13 mouse cellular contexts compared by ENCODE assay signal in the genomic region with DNA sequence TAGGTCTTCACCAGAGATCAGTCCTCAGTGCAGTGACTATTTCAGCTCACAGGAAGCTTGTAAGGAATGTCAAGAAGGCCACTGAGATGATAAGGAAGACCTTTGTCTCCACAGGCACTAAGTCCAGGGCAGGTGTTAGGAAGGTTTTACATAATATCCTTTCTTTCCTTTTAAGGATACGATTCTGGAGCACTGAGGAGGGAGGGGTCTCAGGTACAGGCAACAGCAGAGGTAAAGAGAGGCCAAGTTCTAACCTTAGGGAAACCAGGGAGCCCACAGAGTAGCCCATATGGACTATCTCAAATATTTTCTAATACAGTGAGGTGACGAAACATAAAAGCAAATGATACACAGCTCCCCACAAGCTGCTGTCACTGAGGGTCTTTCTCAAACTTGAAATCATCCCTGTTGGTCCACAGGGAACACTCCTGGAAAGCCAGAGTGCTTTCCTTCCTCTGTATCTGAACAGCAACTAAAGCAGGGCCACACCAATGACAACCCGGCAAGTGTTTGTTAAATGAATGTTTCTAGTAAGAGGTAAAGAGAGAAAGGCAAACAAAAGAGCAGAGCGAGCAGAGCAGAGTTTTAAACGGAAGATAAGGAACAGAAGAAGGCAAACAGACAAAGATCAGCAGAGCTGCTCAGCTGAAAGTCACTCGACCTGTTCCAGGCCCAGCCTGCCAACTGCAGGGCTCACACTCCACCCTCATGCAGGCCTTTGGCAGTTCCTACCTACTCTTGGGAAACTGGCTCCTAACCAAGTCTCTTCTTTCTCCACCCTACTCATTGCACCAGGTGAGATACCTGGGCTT. TPM values are rescaled to one million over a fixed set of nuclear protein-coding genes. Genes with fewer than 3 reads are reported as not detected.
DNase-seq lines count a peak whose midpoint lies in the region; ATAC-seq lines count a peak whose summit lies in the region.
"Had no signal": no experiment of that assay in that cellular context is flagged by ENCODE, and none has a peak within 500 bp of the region (broad histone marks: within the 10 kb centered on the region; RNA-seq: fewer than 3 reads in every experiment).

No protein-coding gene starts in this region.

- intact Hi-C loops in left cerebral cortex, postnatal 14 days (cut with DNase I): no loop called here

- H3K36me3 ChIP-seq in heart, embryonic 12.5 days: no peaks in the 10 kb centered on the region
- H3K36me3 ChIP-seq: limb, embryonic 12.5 days had no signal

- H3K9me3 ChIP-seq in heart, embryonic 12.5 days (replicated peaks): no peaks in the 10 kb centered on the region
- H3K9me3 ChIP-seq: limb, embryonic 12.5 days had no signal

- H3K4me2 ChIP-seq in heart, embryonic 12.5 days: no peak overlapping the region
- H3K4me2 ChIP-seq: limb, embryonic 12.5 days had no signal

- peaks cover 39% of the 10 kb centered on the region for H3K4me1 ChIP-seq in heart, embryonic 12.5 days (replicated peaks)
- H3K4me1 ChIP-seq: limb, embryonic 12.5 days had no signal

- 19% methylated on average over 6 of the region's 6 CpGs for WGBS in heart, embryonic 12.5 days

- H3K27me3 ChIP-seq in heart, embryonic 12.5 days (replicated peaks): no peaks in the 10 kb centered on the region
- H3K27me3 ChIP-seq: CH12.LX had no signal

- no peak overlapping the region for H3K9ac ChIP-seq in heart, embryonic 12.5 days
- H3K9ac ChIP-seq: limb, embryonic 12.5 days had no signal

- ATAC-seq in heart, embryonic 12.5 days (ENCODE audit: insufficient number of reproducible peaks, low FRiP score): no peak
- ATAC-seq: hindbrain, postnatal 0 days had no signal

- DNase-seq in heart, adult 18-20 months: peak; percentile 64 to 69
- DNase-seq in heart, adult 8-10 months (ENCODE audit: low spot score): no peak
- DNase-seq in kidney, postnatal 36 days: peak; percentile 38 to 39
- DNase-seq in lung, postnatal 10 days: peak; percentile 20
- DNase-seq in left cerebral cortex, adult 8-10 months (ENCODE audit: low spot score in 2 of 2): no peak
- no peak for DNase-seq in left cerebral cortex, postnatal 14 days (ENCODE audit: low spot score in 2 of 2)
- DNase-seq in cerebellum, postnatal 36 days: no peak
- DNase-seq: cerebellum, adult 11-12 months had no signal

- H3K4me3 ChIP-seq in heart, embryonic 12.5 days: no peak overlapping the region
- H3K4me3 ChIP-seq: limb, embryonic 12.5 days; myocyte had no signal

- H3K27ac ChIP-seq in heart, embryonic 12.5 days (ENCODE audit: poor library complexity, severe bottlenecking): peak overlapping the region; percentile 75
- H3K27ac ChIP-seq: hindbrain, postnatal 0 days; limb, embryonic 12.5 days had no signal

RNA-seq across cellular contexts. Expression of a gene that starts 55.9 kb away (rescaled TPM):
- total RNA-seq in heart, adult 18-20 months (2021): 100 to 1,000 TPM; 614 to 711 TPM
- 100 to 1,000 TPM; 698 to 745 (median 734) TPM for total RNA-seq in heart, adult 8-10 months (2022)
- polyA plus RNA-seq in heart, embryonic 12.5 days (2016; fragmentation: Nextera tagmentation; extraction: Ambion mirVana): 218 and 224 TPM in 2 replicates
- 10 to 100 TPM; 19.5 to 27.0 (median 25.2) TPM for total RNA-seq in left cerebral cortex, adult 8-10 months (2022)
- 10 to 100 TPM; 18.9 to 20.4 TPM for total RNA-seq in left cerebral cortex, postnatal 14 days (2021)

Comparison
In these comparisons a context has a peak if more than half of its experiments do, and no peak if none do; other contexts are left out.
1. DNase-seq: peak in heart, adult 18-20 months (2 of 2), kidney, postnatal 36 days (2 of 2) and lung, postnatal 10 days (single experiment); none in heart, adult 8-10 months (single experiment), left cerebral cortex, adult 8-10 months (0 of 2), left cerebral cortex, postnatal 14 days (0 of 2) and cerebellum, postnatal 36 days (0 of 2).
2. RNA of a gene that starts 55.9 kb away (total RNA-seq): 698 to 745 TPM in heart, adult 8-10 months and 614 to 711 TPM in heart, adult 18-20 months; 19.5 to 27.0 TPM in left cerebral cortex, adult 8-10 months and 18.9 to 20.4 TPM in left cerebral cortex, postnatal 14 days; every median in the first group is over 10 times any median in the second.